Mouse (Mus musculus): ENCODE data around the gene Casz1. TPM values are rescaled to one million over a fixed set of nuclear protein-coding genes. Genes with fewer than 3 reads are reported as not detected.

The Casz1 gene
- total RNA-seq, 2 experiments from 2014 or later, result 1.0 to 1.5 TPM

- intact Hi-C loops (cut with DNase I), result loop anchor here (5.0 kb wide), 1 partner anchor 161 kb away; no protein-coding TSS in a partner anchor
- peak; percentile 50 for TF ChIP-seq CTCF (IDR thresholded peaks at IDR 0.05)
- Histone ChIP-seq H3K4me3 (no peak overlapping the region), H3K27ac (no peak overlapping the region)
- DNase-seq (ENCODE audit: extremely low spot score in 1 of 2, low spot score in 2 of 2), result no peak
These were observed 98.9 kb downstream of the Casz1 start for GRCm38 (mm10) chr4:148902919-148903727.

- no peak for DNase-seq (ENCODE audit: extremely low spot score in 1 of 2, low spot score in 2 of 2)
- intact Hi-C loops (cut with DNase I), result no loop called here
- TF ChIP-seq CTCF (IDR thresholded peaks at IDR 0.05), result no peak
- H3K4me3 ChIP-seq, result no peak overlapping the region
- no peak overlapping the region for H3K27ac ChIP-seq
These were observed 101.1 kb downstream of the Casz1 start for GRCm38 (mm10) chr4:148905295-148905694.

- TF ChIP-seq CTCF (IDR thresholded peaks at IDR 0.05), result no peak
- intact Hi-C loops (cut with DNase I), result no loop called here
- no peak for DNase-seq (ENCODE audit: extremely low spot score in 1 of 2, low spot score in 2 of 2)
- H3K27ac ChIP-seq, result no peak overlapping the region
- no peak overlapping the region for H3K4me3 ChIP-seq
These were observed 102.6 kb downstream of the Casz1 start for GRCm38 (mm10) chr4:148906806-148907205.

- no peak for DNase-seq (ENCODE audit: extremely low spot score in 1 of 2, low spot score in 2 of 2)
- Histone ChIP-seq H3K27ac (no peak overlapping the region), H3K4me3 (no peak overlapping the region)
- intact Hi-C loops (cut with DNase I), result no loop called here
- TF ChIP-seq CTCF (IDR thresholded peaks at IDR 0.05), result peak; percentile 59
These were observed 104.0 kb downstream of the Casz1 start for GRCm38 (mm10) chr4:148908214-148908681.

GRCm38 (mm10) chr4:148908760-148909510 is 104.7 kb downstream of the Casz1 start:
- no peak for TF ChIP-seq CTCF (IDR thresholded peaks at IDR 0.05)
- H3K4me3 ChIP-seq, result no peak overlapping the region
- intact Hi-C loops (cut with DNase I), result no loop called here

GRCm38 (mm10) chr4:148909566-148909965 is 105.3 kb downstream of the Casz1 start:
- DNase-seq (ENCODE audit: extremely low spot score in 1 of 2, low spot score in 2 of 2), result no peak
- TF ChIP-seq CTCF (IDR thresholded peaks at IDR 0.05), result no peak
- no peak overlapping the region for H3K27ac ChIP-seq
- no peak overlapping the region for H3K4me3 ChIP-seq
- intact Hi-C loops (cut with DNase I), result no loop called here

More at GRCm38 (mm10) chr4:148908760-148909510, 104.7 kb downstream of the Casz1 start:
- no peak overlapping the region for H3K27ac ChIP-seq
- DNase-seq (ENCODE audit: extremely low spot score in 1 of 2, low spot score in 2 of 2), result no peak

GRCm38 (mm10) chr4:148912134-148912533 is 107.9 kb downstream of the Casz1 start:
- intact Hi-C loops (cut with DNase I), result no loop called here
- H3K4me3 ChIP-seq, result no peak overlapping the region
- no peak for DNase-seq (ENCODE audit: extremely low spot score in 1 of 2, low spot score in 2 of 2)
- no peak overlapping the region for H3K27ac ChIP-seq
- no peak for TF ChIP-seq CTCF (IDR thresholded peaks at IDR 0.05)

- DNase-seq (ENCODE audit: extremely low spot score in 1 of 2, low spot score in 2 of 2), result no peak
- TF ChIP-seq CTCF (IDR thresholded peaks at IDR 0.05), result no peak
- Histone ChIP-seq H3K27ac (no peak overlapping the region), H3K4me3 (no peak overlapping the region)
- intact Hi-C loops (cut with DNase I), result no loop called here
These were observed 108.8 kb downstream of the Casz1 start for GRCm38 (mm10) chr4:148912826-148913590.

- no peak for DNase-seq (ENCODE audit: extremely low spot score in 1 of 2, low spot score in 2 of 2)
- Histone ChIP-seq H3K4me3 (no peak overlapping the region), H3K27ac (no peak overlapping the region)
- no peak for TF ChIP-seq CTCF (IDR thresholded peaks at IDR 0.05)
- intact Hi-C loops (cut with DNase I), result no loop called here
These were observed 110.8 kb downstream of the Casz1 start for GRCm38 (mm10) chr4:148914863-148915622.

- TF ChIP-seq CTCF (IDR thresholded peaks at IDR 0.05), result no peak
- intact Hi-C loops (cut with DNase I), result no loop called here
These were observed 111.6 kb downstream of the Casz1 start for GRCm38 (mm10) chr4:148915849-148916248.

More at GRCm38 (mm10) chr4:148915849-148916248, 111.6 kb downstream of the Casz1 start:
- no peak for DNase-seq (ENCODE audit: extremely low spot score in 1 of 2, low spot score in 2 of 2)
- H3K27ac ChIP-seq, result no peak overlapping the region
- H3K4me3 ChIP-seq, result no peak overlapping the region

Data from left cerebral cortex, adult 2 months (tissue).